Mouse (Mus musculus): ENCODE data around the gene Nap1l4. TPM values are rescaled to one million over a fixed set of nuclear protein-coding genes. Genes with fewer than 3 reads are reported as not detected.

Nap1l4 gene
- polyA plus RNA-seq, 1 experiment = 166 TPM

DNA sequence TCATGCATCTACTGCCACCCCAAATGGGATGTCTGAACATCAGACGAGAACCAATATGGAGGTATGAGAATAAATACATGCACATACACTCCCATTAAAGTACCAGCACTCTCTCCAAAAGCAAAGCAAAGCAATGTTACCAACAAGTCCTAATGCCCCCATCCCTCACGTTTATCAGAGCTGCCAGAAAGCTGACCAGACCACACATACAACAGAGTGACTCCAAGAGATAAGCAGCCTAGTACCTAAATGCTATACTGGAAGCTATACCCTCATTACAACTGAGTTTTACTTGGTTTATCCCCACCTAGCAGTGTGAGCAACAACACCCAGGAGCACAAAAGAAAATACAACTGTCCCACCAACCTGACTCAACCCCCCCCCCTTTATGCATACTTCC lies 15.6 kb downstream of the Nap1l4 start:
- Histone ChIP-seq H3K4me3 (ENCODE audit: insufficient read depth, low read length) (no peak overlapping the region), H3K27ac (ENCODE audit: insufficient read depth, low read length) (no peak overlapping the region), H3K4me1 (ENCODE audit: control insufficient read depth, insufficient read depth, low read length) (no peaks in the 10 kb centered on the region)
- TF ChIP-seq CTCF (IDR thresholded peaks at IDR 0.05; ENCODE audit: borderline replicate concordance, insufficient read depth, low read length) = no peak
- TF ChIP-seq POLR2A (IDR thresholded peaks at IDR 0.05; ENCODE audit: low read depth, low read length) = no peak

DNA sequence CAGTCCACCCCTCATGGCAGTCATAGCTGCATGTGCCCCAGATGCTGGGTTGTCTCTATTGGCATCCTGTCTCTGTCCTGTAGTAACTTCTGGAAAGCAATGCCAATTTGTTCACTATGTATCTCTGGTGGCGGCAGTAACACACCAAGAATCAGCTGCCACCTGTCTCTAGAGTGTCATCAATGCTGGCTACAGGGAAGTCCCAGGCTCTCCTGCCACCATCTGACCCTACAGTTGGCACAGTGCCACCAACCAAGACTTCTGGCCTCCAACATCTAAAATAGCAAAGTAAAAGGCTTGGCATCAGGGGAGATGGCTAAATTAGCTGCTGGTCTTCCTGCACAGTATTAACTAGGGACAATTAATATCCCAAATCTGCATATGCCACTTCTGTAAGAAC lies 16.5 kb downstream of the Nap1l4 start:
- H3K4me3 ChIP-seq (ENCODE audit: insufficient read depth, low read length) = no peak overlapping the region
- TF ChIP-seq POLR2A (IDR thresholded peaks at IDR 0.05; ENCODE audit: low read depth, low read length) (no peak), CTCF (IDR thresholded peaks at IDR 0.05; ENCODE audit: borderline replicate concordance, insufficient read depth, low read length) (no peak)
- no peaks in the 10 kb centered on the region for H3K4me1 ChIP-seq (ENCODE audit: control insufficient read depth, insufficient read depth, low read length)
- no peak overlapping the region for H3K27ac ChIP-seq (ENCODE audit: insufficient read depth, low read length)

DNA sequence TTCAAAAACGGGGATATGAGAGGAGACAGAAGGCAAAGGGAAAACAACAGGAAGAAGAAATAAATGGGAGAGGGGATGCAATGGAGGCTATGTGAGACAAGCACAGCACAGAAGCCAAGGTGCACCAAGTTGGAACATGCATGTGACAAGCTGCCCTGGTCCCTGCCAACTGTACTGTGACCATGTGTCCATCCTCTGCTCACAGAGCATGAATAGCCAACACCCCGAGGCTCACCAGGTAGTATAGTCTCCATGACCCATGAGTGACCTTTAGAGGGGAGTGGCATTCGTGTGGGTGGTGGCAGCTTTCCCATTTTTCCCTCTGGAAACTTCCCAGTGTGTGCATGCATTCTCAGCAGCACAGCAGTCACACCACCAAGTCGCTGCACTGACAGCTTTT lies 29.6 kb downstream of the Nap1l4 start:
- TF ChIP-seq POLR2A (IDR thresholded peaks at IDR 0.05; ENCODE audit: low read depth, low read length) (no peak), CTCF (IDR thresholded peaks at IDR 0.05; ENCODE audit: borderline replicate concordance, insufficient read depth, low read length) (no peak)
- no peak overlapping the region for H3K4me3 ChIP-seq (ENCODE audit: insufficient read depth, low read length)
- peaks cover 9% of the 10 kb centered on the region for H3K4me1 ChIP-seq (ENCODE audit: control insufficient read depth, insufficient read depth, low read length)
- H3K27ac ChIP-seq (ENCODE audit: insufficient read depth, low read length) = no peak overlapping the region

DNA sequence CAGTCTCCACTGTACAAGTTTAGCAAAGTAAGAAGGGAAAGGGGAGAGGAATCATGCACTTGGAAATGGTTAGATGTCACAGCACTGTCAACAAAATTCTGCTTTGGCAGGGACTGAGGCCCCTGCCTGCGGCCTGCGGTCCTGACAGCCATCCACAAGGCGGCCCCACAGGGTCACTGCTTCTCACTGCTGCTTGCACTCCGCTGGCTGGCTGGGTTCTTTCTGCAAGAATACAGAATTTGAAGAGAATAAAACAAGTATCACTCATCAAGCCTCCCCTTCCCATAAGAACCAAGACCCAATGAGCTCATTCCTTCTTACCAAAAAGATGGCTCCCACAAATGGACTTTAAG lies 34.5 kb downstream of the Nap1l4 start:
- TF ChIP-seq CTCF (IDR thresholded peaks at IDR 0.05; ENCODE audit: borderline replicate concordance, insufficient read depth, low read length) (no peak), POLR2A (IDR thresholded peaks at IDR 0.05; ENCODE audit: low read depth, low read length) (no peak)
- no peak overlapping the region for H3K27ac ChIP-seq (ENCODE audit: insufficient read depth, low read length)
- peaks cover 9% of the 10 kb centered on the region for H3K4me1 ChIP-seq (ENCODE audit: control insufficient read depth, insufficient read depth, low read length)
- H3K4me3 ChIP-seq (ENCODE audit: insufficient read depth, low read length) = no peak overlapping the region

DNA sequence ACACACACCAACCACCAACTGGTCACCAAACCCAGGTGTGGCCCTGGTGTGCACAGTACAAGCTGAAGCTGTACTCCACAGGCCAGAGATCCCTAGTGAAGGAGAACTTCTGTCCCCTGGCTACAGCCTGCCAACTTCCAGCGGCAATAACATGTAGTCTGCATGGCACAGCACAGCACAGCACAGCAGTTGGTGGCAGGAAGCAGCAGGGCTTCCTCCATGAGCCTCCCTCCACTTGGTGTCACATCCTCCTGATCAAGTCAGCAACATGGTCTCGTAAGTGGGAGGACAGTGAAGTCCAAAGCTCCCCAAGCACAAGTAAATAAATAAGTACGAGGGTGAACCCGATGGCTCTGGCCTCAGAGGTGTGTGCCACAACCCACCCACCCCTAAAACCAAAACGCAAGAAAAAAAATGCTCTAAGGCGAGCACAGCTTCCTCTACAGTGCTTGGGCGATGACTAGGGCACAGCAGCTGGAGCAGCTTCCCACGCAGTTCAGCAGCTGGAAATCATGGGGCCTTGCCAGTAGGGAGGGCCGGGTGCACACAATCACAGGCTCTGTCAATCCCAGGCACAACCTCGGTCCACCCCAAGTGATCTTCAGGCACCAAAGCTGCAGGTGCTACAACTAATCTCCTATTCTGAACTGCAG lies 35.0 kb downstream of the Nap1l4 start:
- H3K27ac ChIP-seq (ENCODE audit: insufficient read depth, low read length) = no peak overlapping the region
- no peak overlapping the region for H3K4me3 ChIP-seq (ENCODE audit: insufficient read depth, low read length)
- TF ChIP-seq POLR2A (IDR thresholded peaks at IDR 0.05; ENCODE audit: low read depth, low read length) = no peak

DNA sequence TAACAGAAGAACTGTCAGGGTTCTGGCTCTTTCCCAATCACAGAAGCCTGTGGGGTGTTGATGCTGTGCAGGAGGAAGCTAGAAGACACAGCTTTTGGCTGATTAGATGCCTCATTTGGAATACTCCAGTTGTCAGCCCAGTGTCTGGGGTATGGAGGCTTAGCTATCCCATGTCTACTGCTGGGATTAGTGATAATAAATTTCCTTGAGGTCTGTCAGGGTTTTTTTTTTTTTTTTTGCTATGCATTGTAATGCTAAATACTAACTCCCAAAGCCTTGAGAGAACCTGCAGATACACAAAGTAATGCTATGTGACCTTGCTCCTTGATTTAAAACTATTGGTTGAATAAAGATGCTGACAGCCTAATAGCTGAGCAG lies 37.6 kb downstream of the Nap1l4 start:
- no peaks in the 10 kb centered on the region for H3K4me1 ChIP-seq (ENCODE audit: control insufficient read depth, insufficient read depth, low read length)
- H3K4me3 ChIP-seq (ENCODE audit: insufficient read depth, low read length) = no peak overlapping the region
- TF ChIP-seq POLR2A (IDR thresholded peaks at IDR 0.05; ENCODE audit: low read depth, low read length) = no peak
- TF ChIP-seq CTCF (IDR thresholded peaks at IDR 0.05; ENCODE audit: borderline replicate concordance, insufficient read depth, low read length) = no peak
- no peak overlapping the region for H3K27ac ChIP-seq (ENCODE audit: insufficient read depth, low read length)

More for the DNA sequence above, 35.0 kb downstream of the Nap1l4 start:
- peaks cover 9% of the 10 kb centered on the region for H3K4me1 ChIP-seq (ENCODE audit: control insufficient read depth, insufficient read depth, low read length)

DNA sequence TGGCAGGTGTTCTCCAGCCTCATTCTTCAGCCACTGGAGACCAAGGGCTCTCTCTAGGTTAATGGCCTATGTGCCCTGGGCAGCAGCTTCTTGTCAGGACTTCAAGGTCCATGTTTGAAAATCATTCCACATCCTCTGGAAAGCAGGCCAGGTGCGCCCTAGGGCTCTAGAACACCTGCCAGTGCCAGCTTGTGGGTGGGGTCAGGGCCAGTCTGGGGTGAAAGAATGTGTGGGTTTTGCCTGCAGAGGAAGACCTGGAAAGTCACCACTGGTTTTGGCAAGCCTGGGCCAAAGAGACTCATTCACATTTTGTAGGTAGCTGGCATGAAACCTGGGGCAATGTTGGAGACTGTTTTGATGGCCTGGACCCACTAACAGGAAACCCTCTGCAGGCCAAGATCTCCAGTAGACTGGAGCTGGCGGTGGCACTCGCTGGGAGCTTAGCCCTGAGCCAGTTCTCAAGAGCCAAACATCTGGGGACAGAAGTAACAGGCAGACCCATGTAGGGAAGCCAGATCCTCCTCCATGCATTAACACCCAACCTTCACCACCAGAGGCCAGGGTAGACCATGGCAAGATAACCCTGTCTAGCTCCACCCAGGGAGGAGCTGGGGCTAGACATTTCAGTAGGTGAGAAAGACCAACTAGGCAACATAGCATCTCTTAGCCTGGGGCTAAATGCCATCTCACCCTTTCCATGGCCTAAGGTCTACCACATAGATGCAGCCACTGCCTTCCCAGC lies 38.1 kb downstream of the Nap1l4 start:
- Histone ChIP-seq H3K27ac (ENCODE audit: insufficient read depth, low read length) (no peak overlapping the region), H3K4me3 (ENCODE audit: insufficient read depth, low read length) (no peak overlapping the region), H3K4me1 (ENCODE audit: control insufficient read depth, insufficient read depth, low read length) (no peaks in the 10 kb centered on the region)
- TF ChIP-seq CTCF (IDR thresholded peaks at IDR 0.05; ENCODE audit: borderline replicate concordance, insufficient read depth, low read length) (no peak), POLR2A (IDR thresholded peaks at IDR 0.05; ENCODE audit: low read depth, low read length) (no peak)

DNA sequence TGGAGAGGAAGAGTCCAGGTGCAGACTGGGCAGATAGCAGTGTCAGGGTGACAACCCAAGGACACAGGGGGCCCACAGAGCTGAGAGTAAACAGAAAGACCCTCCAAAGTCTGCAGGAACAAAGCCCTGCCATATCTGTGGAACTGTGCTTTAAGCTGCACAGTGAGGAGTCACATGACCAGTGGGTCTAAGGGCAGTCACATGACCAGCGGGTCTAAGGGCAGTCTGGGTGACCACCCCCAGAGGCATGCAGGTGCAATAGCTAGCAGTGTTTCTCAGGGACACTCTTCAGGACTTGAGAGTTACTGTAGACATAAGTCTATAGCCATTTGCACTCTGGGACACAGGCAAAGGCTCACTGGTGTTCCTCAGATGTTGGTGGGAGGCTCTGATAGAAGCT lies 39.3 kb downstream of the Nap1l4 start:
- H3K4me3 ChIP-seq (ENCODE audit: insufficient read depth, low read length) = no peak overlapping the region
- no peak overlapping the region for H3K27ac ChIP-seq (ENCODE audit: insufficient read depth, low read length)
- H3K4me1 ChIP-seq (ENCODE audit: control insufficient read depth, insufficient read depth, low read length) = no peaks in the 10 kb centered on the region
- TF ChIP-seq POLR2A (IDR thresholded peaks at IDR 0.05; ENCODE audit: low read depth, low read length) (no peak), CTCF (IDR thresholded peaks at IDR 0.05; ENCODE audit: borderline replicate concordance, insufficient read depth, low read length) (no peak)

DNA sequence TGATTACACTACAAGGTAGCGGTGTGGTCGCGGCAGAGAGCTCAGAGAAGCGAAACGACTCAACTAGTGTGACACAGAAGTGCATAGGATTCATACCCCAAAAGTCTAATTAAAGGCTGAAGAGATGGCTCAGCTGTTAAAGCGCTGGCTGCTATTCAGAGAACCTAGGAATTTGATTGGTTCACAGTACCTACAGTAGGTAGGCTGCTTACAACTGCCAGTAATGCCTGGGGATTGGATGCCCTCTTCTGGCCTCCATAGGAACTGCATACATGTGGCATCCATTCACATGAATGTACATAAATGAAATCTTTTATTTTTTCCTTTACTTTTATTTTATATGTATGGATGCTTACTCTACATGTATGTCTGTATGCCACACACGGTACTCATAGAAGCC lies 42.2 kb downstream of the Nap1l4 start:
- TF ChIP-seq CTCF (IDR thresholded peaks at IDR 0.05; ENCODE audit: borderline replicate concordance, insufficient read depth, low read length) (peak; percentile 26; the same call in 1 of the 2 replicates), POLR2A (IDR thresholded peaks at IDR 0.05; ENCODE audit: low read depth, low read length) (no peak)
- Histone ChIP-seq H3K27ac (ENCODE audit: insufficient read depth, low read length) (no peak overlapping the region), H3K4me1 (ENCODE audit: control insufficient read depth, insufficient read depth, low read length) (no peaks in the 10 kb centered on the region; the same call in 1 of the 2 replicates), H3K4me3 (ENCODE audit: insufficient read depth, low read length) (no peak overlapping the region)

DNA sequence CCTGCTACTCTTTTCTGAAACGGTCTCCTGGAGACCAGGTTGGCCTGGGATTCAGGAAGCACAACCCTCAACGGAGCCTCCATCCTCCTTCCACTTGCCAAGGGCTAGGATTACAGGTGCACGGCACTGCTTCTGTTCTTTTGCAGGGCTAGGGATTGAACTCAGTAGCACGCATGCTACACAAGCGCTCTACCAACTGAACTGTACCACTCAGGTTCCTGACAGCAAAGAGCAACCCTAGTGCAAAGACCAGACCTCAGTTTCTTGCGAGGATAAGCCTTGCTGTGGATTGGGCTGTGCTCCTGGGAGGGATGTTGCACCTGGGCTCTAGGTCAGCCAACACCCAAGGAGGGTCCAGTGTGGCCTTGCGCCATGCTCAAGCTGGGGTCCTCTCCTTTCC lies 42.6 kb downstream of the Nap1l4 start:
- H3K27ac ChIP-seq (ENCODE audit: insufficient read depth, low read length) = no peak overlapping the region
- H3K4me3 ChIP-seq (ENCODE audit: insufficient read depth, low read length) = no peak overlapping the region
- H3K4me1 ChIP-seq (ENCODE audit: control insufficient read depth, insufficient read depth, low read length) = no peaks in the 10 kb centered on the region; the same call in 1 of the 2 replicates
- no peak for TF ChIP-seq POLR2A (IDR thresholded peaks at IDR 0.05; ENCODE audit: low read depth, low read length)
- TF ChIP-seq CTCF (IDR thresholded peaks at IDR 0.05; ENCODE audit: borderline replicate concordance, insufficient read depth, low read length) = no peak

Data from embryonic fibroblast, embryonic 13.5 days (primary cell).